Mouse (Mus musculus) naive thymus-derived CD4-positive, alpha-beta T cell, adult 2 months (primary cell): Measurements from ENCODE around the gene Gnb3.
"Not testable (repeated sequence)": the region's sequence is repeated elsewhere in the genome, so short reads cannot be mapped to it uniquely, and the experiment has no call there.

Source experiments
- DNase-seq: peaks from one replicate; pipeline ENCODE4 v3.0.0-alpha.2; 2011; ENCODE audit warnings: low read depth

Gnb3 gene

GRCm38 (mm10) chr6:124816611-124817010 is 23.5 kb downstream of the Gnb3 start:
- DNase-seq: no peak

GRCm38 (mm10) chr6:124814858-124815774 is 25.0 kb downstream of the Gnb3 start:
- no peak for DNase-seq

GRCm38 (mm10) chr6:124814448-124814847 is 25.6 kb downstream of the Gnb3 start:
- DNase-seq: no peak

- DNase-seq: peak; percentile 83
These were observed 26.1 kb downstream of the Gnb3 start, which contains the start of gene Tpi1 for GRCm38 (mm10) chr6:124813933-124814332. Gene Tpi1, minus strand, starts transcription at chr6:124814296.

- DNase-seq: peak; percentile 72
These were observed 26.6 kb downstream of the Gnb3 start for GRCm38 (mm10) chr6:124813496-124813895.

GRCm38 (mm10) chr6:124812848-124813247 is 27.2 kb downstream of the Gnb3 start:
- DNase-seq: no peak

GRCm38 (mm10) chr6:124811701-124812560 is 28.1 kb downstream of the Gnb3 start:
- no peak for DNase-seq

- no peak for DNase-seq
These were observed 28.7 kb downstream of the Gnb3 start for GRCm38 (mm10) chr6:124811403-124811665.

- not testable (repeated sequence) for DNase-seq
These were observed 29.3 kb downstream of the Gnb3 start for GRCm38 (mm10) chr6:124810566-124811402.

- no peak for DNase-seq
These were observed 30.1 kb downstream of the Gnb3 start for GRCm38 (mm10) chr6:124809775-124810538.

GRCm38 (mm10) chr6:124809052-124809774 is 30.9 kb downstream of the Gnb3 start:
- DNase-seq: peak; percentile 63

GRCm38 (mm10) chr6:124808358-124809012 is 31.6 kb downstream of the Gnb3 start, which contains the start of gene Spsb2:
Gene Spsb2, plus strand, starts transcription at chr6:124808661.
- DNase-seq: peak; percentile 47

- no peak for DNase-seq
These were observed 32.1 kb downstream of the Gnb3 start for GRCm38 (mm10) chr6:124807986-124808357.

GRCm38 (mm10) chr6:124807366-124807765 is 32.7 kb downstream of the Gnb3 start:
- no peak for DNase-seq

GRCm38 (mm10) chr6:124806446-124807140 is 33.5 kb downstream of the Gnb3 start:
- DNase-seq: no peak

- DNase-seq: peak; percentile 82
These were observed 34.4 kb downstream of the Gnb3 start for GRCm38 (mm10) chr6:124805341-124806321.

- DNase-seq: no peak
These were observed 35.7 kb downstream of the Gnb3 start for GRCm38 (mm10) chr6:124804341-124804740.

GRCm38 (mm10) chr6:124803691-124804090 is 36.4 kb downstream of the Gnb3 start:
- not testable (repeated sequence) for DNase-seq
